Mouse (Mus musculus) hindbrain, embryonic 11.5 days (tissue): ENCODE results near the gene Hapln3. TPM values are rescaled to one million over a fixed set of nuclear protein-coding genes. Genes with fewer than 3 reads are reported as not detected.

Source experiments
- ATAC-seq: fragments of 200-750 bp; cut with Nextera tagmentation; 2 replicates; pipeline ENCODE4 v1.8.0; 2017; ENCODE audit warnings: mild to moderate bottlenecking, moderate TSS enrichment, moderate library complexity; ENCODE audit not compliant: low FRiP score
- DNase-seq: peaks from one replicate; pipeline ENCODE4 v3.0.0-alpha.2; 2015; ENCODE audit warnings: low spot score
- H3K27ac ChIP-seq: fragments of 300-500 bp; sonication (generic); 2 replicates; pipeline ENCODE4 v1.5.1; 2014; ENCODE audit warnings: mild to moderate bottlenecking, low read depth, low read length
- H3K27me3 ChIP-seq: fragments of 300-500 bp; sonication (generic); 2 replicates; pipeline ENCODE4 v1.6.1; 2014; ENCODE audit warnings: mild to moderate bottlenecking, low read length, moderate library complexity, mixed read lengths; ENCODE audit not compliant: control insufficient read depth, insufficient read depth
- H3K36me3 ChIP-seq: fragments of 300-500 bp; sonication (generic); 2 replicates; pipeline ENCODE4 v1.6.1; 2014; ENCODE audit warnings: mild to moderate bottlenecking, low read length, moderate library complexity, mixed read lengths; ENCODE audit not compliant: control insufficient read depth, insufficient read depth
- H3K4me1 ChIP-seq: fragments of 300-500 bp; sonication (generic); replicated peaks from 2 replicates; pipeline ENCODE4 v1.6.1; 2014; ENCODE audit warnings: low read length, mixed read lengths; ENCODE audit not compliant: control insufficient read depth, insufficient read depth
- H3K4me2 ChIP-seq: fragments of 300-500 bp; sonication (generic); replicated peaks from 2 replicates; pipeline ENCODE4 v1.6.1; 2014; ENCODE audit warnings: mild to moderate bottlenecking, low read depth, low read length
- H3K4me3 ChIP-seq: fragments of 300-500 bp; sonication (generic); 2 replicates; pipeline ENCODE4 v1.5.1; 2014; ENCODE audit warnings: low read depth, low read length
- H3K9ac ChIP-seq: fragments of 300-500 bp; sonication (generic); 2 replicates; pipeline ENCODE4 v1.6.1; 2014; ENCODE audit warnings: low read depth, low read length
- H3K9me3 ChIP-seq: fragments of 300-500 bp; sonication (generic); 2 replicates; pipeline ENCODE4 v1.6.1; 2016; ENCODE audit warnings: low read length; ENCODE audit not compliant: control insufficient read depth
- WGBS: fragments of 180-500 bp; shearing (Covaris S2); extraction: QIAGEN DNeasy Blood & Tissue Kit; methylation state at CpG from one replicate; pipeline ENCODE4 v1.1.7; 2014; 5-methylcytosine and 5-hydroxymethylcytosine counted together
- polyA plus RNA-seq: library from polyadenylated mRNA; unstranded; fragments of >200 nt; fragmentation: Nextera tagmentation; extraction: Ambion mirVana; gene quantifications from 2 replicates; pipeline ENCODE4 v1.2.1, GENCODE M21; 2014

The Hapln3 gene
- polyA plus RNA-seq, result 2.6 and 2.7 TPM in 2 replicates

GRCm38 (mm10) chr7:79130843-79131444 is at the start of gene Hapln3:
TSS of gene Hapln3 (minus strand) at chr7:79131018.
- Histone ChIP-seq H3K9ac (no peak within 1 kb of the TSS), H3K27me3 (peaks cover 7% of the 10 kb centered on the region; the same call in 1 of the 2 replicates), H3K4me3 (peak within 1 kb of the TSS; percentile 17; the same call in 1 of the 2 replicates), H3K27ac (no peak within 1 kb of the TSS), H3K9me3 (no peaks in the 10 kb centered on the region), H3K4me1 (peaks cover 2% of the 10 kb centered on the region; the same call in 1 of the 2 replicates), H3K36me3 (no peaks in the 10 kb centered on the region), H3K4me2 (peak within 1 kb of the TSS; percentile 37)
- 2% methylated on average over 19 of the region's 19 CpGs for WGBS
- ATAC-seq (0 out of 2 replicates have a peak, but pooled peaks have one; percentile 17), DNase-seq (peak; percentile 58)

- H3K27ac ChIP-seq, result no peak overlapping the region
- 87% methylated on average over 3 of the region's 3 CpGs for WGBS
- no peaks in the 10 kb centered on the region for H3K9me3 ChIP-seq
- no peaks in the 10 kb centered on the region for H3K27me3 ChIP-seq
- no peaks in the 10 kb centered on the region for H3K4me1 ChIP-seq
- no peak overlapping the region for H3K4me2 ChIP-seq
- H3K9ac ChIP-seq, result no peak overlapping the region
- ATAC-seq (no peak), DNase-seq (no peak)
- H3K4me3 ChIP-seq, result no peak overlapping the region
- H3K36me3 ChIP-seq, result no peaks in the 10 kb centered on the region
Observed at GRCm38 (mm10) chr7:79173800-79174199, 43.0 kb upstream of the Hapln3 start.

GRCm38 (mm10) chr7:79171782-79172181 is 41.0 kb upstream of the Hapln3 start:
- Histone ChIP-seq H3K9ac (no peak overlapping the region), H3K27ac (no peak overlapping the region), H3K4me3 (no peak overlapping the region), H3K27me3 (no peaks in the 10 kb centered on the region), H3K36me3 (no peaks in the 10 kb centered on the region), H3K4me2 (no peak overlapping the region), H3K9me3 (no peaks in the 10 kb centered on the region), H3K4me1 (no peaks in the 10 kb centered on the region)
- ATAC-seq, result no peak
- DNase-seq, result no peak
- 91% methylated on average over 1 of the region's 1 CpGs for WGBS

GRCm38 (mm10) chr7:79167006-79167562 is 36.3 kb upstream of the Hapln3 start:
- DNase-seq, result peak; percentile 15
- 58% methylated on average over 14 of the region's 14 CpGs for WGBS
- ATAC-seq, result no peak
- H3K4me2 ChIP-seq, result no peak overlapping the region
- H3K4me1 ChIP-seq, result no peaks in the 10 kb centered on the region
- H3K36me3 ChIP-seq, result no peaks in the 10 kb centered on the region
- H3K9ac ChIP-seq, result no peak overlapping the region
- no peaks in the 10 kb centered on the region for H3K9me3 ChIP-seq
- no peak overlapping the region for H3K27ac ChIP-seq
- H3K4me3 ChIP-seq, result no peak overlapping the region
- no peaks in the 10 kb centered on the region for H3K27me3 ChIP-seq

- WGBS, result 56% methylated on average over 1 of the region's 1 CpGs
- no peaks in the 10 kb centered on the region for H3K9me3 ChIP-seq
- no peak overlapping the region for H3K4me3 ChIP-seq
- H3K36me3 ChIP-seq, result no peaks in the 10 kb centered on the region
- H3K9ac ChIP-seq, result no peak overlapping the region
- no peak for DNase-seq
- H3K27me3 ChIP-seq, result no peaks in the 10 kb centered on the region
- no peak overlapping the region for H3K4me2 ChIP-seq
- no peak for ATAC-seq
- no peak overlapping the region for H3K27ac ChIP-seq
- no peaks in the 10 kb centered on the region for H3K4me1 ChIP-seq
Observed at GRCm38 (mm10) chr7:79159406-79159805, 28.6 kb upstream of the Hapln3 start.

- WGBS, result 72% methylated on average over 6 of the region's 6 CpGs
- no peak overlapping the region for H3K9ac ChIP-seq
- H3K4me2 ChIP-seq, result peak overlapping the region; percentile 69; the same call in 1 of the 2 replicates
- H3K4me3 ChIP-seq, result no peak overlapping the region
- no peak overlapping the region for H3K27ac ChIP-seq
- H3K27me3 ChIP-seq, result no peaks in the 10 kb centered on the region
- H3K4me1 ChIP-seq, result 0 out of 2 replicates have a peak, but pooled peaks cover 3% of the 10 kb centered on the region
- ATAC-seq (no peak), DNase-seq (no peak)
- 0 out of 2 replicates have a peak, but pooled peaks cover 2% of the 10 kb centered on the region for H3K36me3 ChIP-seq
- H3K9me3 ChIP-seq, result no peaks in the 10 kb centered on the region
Observed at GRCm38 (mm10) chr7:79149522-79149921, 18.7 kb upstream of the Hapln3 start.

GRCm38 (mm10) chr7:79148711-79149266 is 18.0 kb upstream of the Hapln3 start, which contains the start of gene Mfge8:
TSS of gene Mfge8 (minus strand) at chr7:79149060.
- H3K4me2 ChIP-seq, result peak within 1 kb of the TSS; percentile 69
- peak within 1 kb of the TSS; percentile 44 for H3K4me3 ChIP-seq
- under 1% methylated on average over 39 of the region's 39 CpGs for WGBS
- peak within 1 kb of the TSS; percentile 20 for H3K9ac ChIP-seq
- H3K4me1 ChIP-seq, result 0 out of 2 replicates have a peak, but pooled peaks cover 3% of the 10 kb centered on the region
- H3K27me3 ChIP-seq, result no peaks in the 10 kb centered on the region
- ATAC-seq (peak; percentile 95), DNase-seq (peak; percentile 93)
- H3K36me3 ChIP-seq, result 0 out of 2 replicates have a peak, but pooled peaks cover 2% of the 10 kb centered on the region
- no peak within 1 kb of the TSS for H3K27ac ChIP-seq
- H3K9me3 ChIP-seq, result no peaks in the 10 kb centered on the region

GRCm38 (mm10) chr7:79147931-79148653 is 17.3 kb upstream of the Hapln3 start:
- Histone ChIP-seq H3K27me3 (no peaks in the 10 kb centered on the region), H3K27ac (no peak overlapping the region), H3K4me2 (peak overlapping the region; percentile 69), H3K36me3 (0 out of 2 replicates have a peak, but pooled peaks cover 2% of the 10 kb centered on the region), H3K4me1 (0 out of 2 replicates have a peak, but pooled peaks cover 3% of the 10 kb centered on the region), H3K4me3 (peak overlapping the region; percentile 44), H3K9ac (peak overlapping the region; percentile 20), H3K9me3 (no peaks in the 10 kb centered on the region)
- ATAC-seq (no peak), DNase-seq (peak; percentile 49)
- WGBS, result 1% methylated on average over 19 of the region's 20 CpGs
